Mouse (Mus musculus) stomach, postnatal 0 days (tissue): ENCODE data around the gene Mylk. TPM values are rescaled to one million over a fixed set of nuclear protein-coding genes. Genes with fewer than 3 reads are reported as not detected.
"Not testable (repeated sequence)": the region's sequence is repeated elsewhere in the genome, so short reads cannot be mapped to it uniquely, and the experiment has no call there.

Experiments
- ATAC-seq: fragments of 200-750 bp; cut with Nextera tagmentation; 2 replicates; pipeline ENCODE4 v1.8.0; 2017; ENCODE audit not compliant: low FRiP score, low TSS enrichment
- DNase-seq: peaks from one replicate; pipeline ENCODE4 v3.0.0-alpha.2; 2016; ENCODE audit warnings: low spot score
- H3K27ac ChIP-seq: fragments of 300-500 bp; sonication (generic); replicated peaks from 2 replicates; pipeline ENCODE4 v1.5.1; 2014; ENCODE audit warnings: mild to moderate bottlenecking, control low read depth
- H3K27me3 ChIP-seq: fragments of 300-500 bp; sonication (generic); 2 replicates; pipeline ENCODE4 v1.6.1; 2014; ENCODE audit warnings: low read length; ENCODE audit not compliant: control insufficient read depth, insufficient read depth
- H3K36me3 ChIP-seq: fragments of 300-500 bp; sonication (generic); 2 replicates; pipeline ENCODE4 v1.6.1; 2014; ENCODE audit warnings: low read length, mixed read lengths; ENCODE audit not compliant: control insufficient read depth, insufficient read depth
- H3K4me1 ChIP-seq: fragments of 300-500 bp; sonication (generic); replicated peaks from 2 replicates; pipeline ENCODE4 v1.6.1; 2014; ENCODE audit warnings: antibody characterized with exemption; ENCODE audit not compliant: control insufficient read depth, insufficient read depth
- H3K4me2 ChIP-seq: fragments of 300-500 bp; sonication (generic); replicated peaks from 2 replicates; pipeline ENCODE4 v1.6.1; 2014; ENCODE audit warnings: low read depth, mild to moderate bottlenecking, control low read depth, moderate library complexity
- H3K4me3 ChIP-seq: fragments of 300-500 bp; sonication (generic); 2 replicates; pipeline ENCODE4 v1.5.1; 2014; ENCODE audit warnings: low read depth, low read length, control low read depth
- H3K9ac ChIP-seq: fragments of 300-500 bp; sonication (generic); 2 replicates; pipeline ENCODE4 v1.6.1; 2014; ENCODE audit warnings: mild to moderate bottlenecking, low read length, control low read depth, mixed read lengths
- H3K9me3 ChIP-seq: fragments of 300-500 bp; sonication (generic); 2 replicates; pipeline ENCODE4 v1.6.1; 2016; ENCODE audit warnings: low read length; ENCODE audit not compliant: control insufficient read depth
- CTCF ChIP-seq: IDR thresholded peaks from 2 replicates; pipeline ENCODE4 v1.5.1; 2016; ENCODE audit warnings: antibody characterized with exemption, low read depth, mild to moderate bottlenecking, moderate library complexity
- EP300 ChIP-seq: optimal IDR thresholded peaks from 2 replicates; pipeline ENCODE3; 2016; ENCODE audit warnings: antibody characterized with exemption
- WGBS: fragments of 180-500 bp; shearing (Covaris S2); extraction: QIAGEN DNeasy Blood & Tissue Kit; methylation state at CpG from one replicate; pipeline ENCODE4 v1.1.7; 2014; 5-methylcytosine and 5-hydroxymethylcytosine counted together
- polyA plus RNA-seq: library from polyadenylated mRNA; unstranded; fragments of >200 nt; fragmentation: Nextera tagmentation; extraction: Ambion mirVana; gene quantifications from 2 replicates; pipeline ENCODE4 v1.2.1, GENCODE M21; 2015

Mylk gene
- polyA plus RNA-seq: 480 TPM in 2 replicates

DNA sequence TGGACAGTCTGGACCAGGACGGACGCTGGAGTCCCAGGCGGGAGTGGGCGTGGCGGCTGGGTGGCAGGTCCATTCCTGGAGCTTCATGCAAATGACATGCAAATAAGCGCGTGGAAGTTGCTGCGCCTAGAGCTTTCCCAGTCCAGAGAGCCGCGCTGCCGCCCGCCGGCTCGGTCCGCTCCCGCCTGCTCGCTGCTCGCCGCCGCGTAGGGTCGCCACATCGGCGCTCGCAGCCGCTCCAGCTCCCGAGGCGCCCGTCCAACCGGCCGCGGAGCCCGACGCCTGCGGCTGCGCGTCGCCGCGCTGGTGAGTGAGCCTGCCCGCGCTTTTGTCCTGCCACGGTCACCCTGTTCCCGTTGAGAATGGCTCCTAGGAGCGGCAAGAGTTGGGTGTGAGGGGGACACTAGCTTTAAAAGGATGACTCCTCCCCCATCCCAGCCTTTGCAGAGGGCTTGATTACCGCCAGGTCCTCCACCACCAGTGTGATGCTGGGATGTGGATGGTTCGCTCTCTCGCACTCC lies at the start of gene Mylk:
TSS of gene Mylk (plus strand) at position 146 of the 521 bp plus-strand sequence.
- Histone ChIP-seq H3K4me2 (peak within 1 kb of the TSS; percentile 76), H3K4me1 (no peaks in the 10 kb centered on the region), H3K4me3 (peak within 1 kb of the TSS; percentile 49), H3K36me3 (no peaks in the 10 kb centered on the region), H3K27me3 (no peaks in the 10 kb centered on the region), H3K9me3 (no peaks in the 10 kb centered on the region), H3K9ac (peak within 1 kb of the TSS; percentile 51), H3K27ac (0 out of 2 replicates have a peak within 1 kb of the TSS, but pooled peaks have one; percentile 4)
- DNase-seq (peak; percentile 94), ATAC-seq (peak; percentile 94)
- WGBS: 1% methylated on average over 41 of the region's 48 CpGs
- TF ChIP-seq CTCF: peak; percentile 27; the same call in 1 of the 2 replicates
- TF ChIP-seq EP300: no peak

DNA sequence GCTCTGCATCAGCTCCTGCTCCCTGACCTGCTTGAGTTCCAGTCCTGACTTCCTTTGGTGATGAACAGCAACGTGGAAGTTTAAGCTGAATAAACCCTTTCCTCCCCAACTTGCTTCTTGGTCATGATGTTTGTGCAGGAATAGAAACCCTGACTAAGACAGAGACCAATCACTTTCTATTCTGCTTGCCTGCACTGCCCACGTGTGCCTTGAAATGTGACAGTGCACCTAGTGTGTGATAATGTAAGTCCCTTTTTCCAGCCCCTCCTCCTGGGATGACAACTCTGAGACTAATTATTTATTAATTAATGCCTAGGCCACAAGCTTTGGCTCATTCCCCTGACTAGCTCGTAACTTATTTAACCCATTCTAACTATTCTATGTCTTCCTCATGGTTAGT lies 46.3 kb upstream of the Mylk start:
- not testable (repeated sequence) for H3K27me3 ChIP-seq, H3K4me1 ChIP-seq, DNase-seq, ATAC-seq, H3K27ac ChIP-seq, H3K9ac ChIP-seq, H3K9me3 ChIP-seq, H3K4me3 ChIP-seq, H3K36me3 ChIP-seq, H3K4me2 ChIP-seq
- 73% methylated on average over 3 of the region's 3 CpGs for WGBS

DNA sequence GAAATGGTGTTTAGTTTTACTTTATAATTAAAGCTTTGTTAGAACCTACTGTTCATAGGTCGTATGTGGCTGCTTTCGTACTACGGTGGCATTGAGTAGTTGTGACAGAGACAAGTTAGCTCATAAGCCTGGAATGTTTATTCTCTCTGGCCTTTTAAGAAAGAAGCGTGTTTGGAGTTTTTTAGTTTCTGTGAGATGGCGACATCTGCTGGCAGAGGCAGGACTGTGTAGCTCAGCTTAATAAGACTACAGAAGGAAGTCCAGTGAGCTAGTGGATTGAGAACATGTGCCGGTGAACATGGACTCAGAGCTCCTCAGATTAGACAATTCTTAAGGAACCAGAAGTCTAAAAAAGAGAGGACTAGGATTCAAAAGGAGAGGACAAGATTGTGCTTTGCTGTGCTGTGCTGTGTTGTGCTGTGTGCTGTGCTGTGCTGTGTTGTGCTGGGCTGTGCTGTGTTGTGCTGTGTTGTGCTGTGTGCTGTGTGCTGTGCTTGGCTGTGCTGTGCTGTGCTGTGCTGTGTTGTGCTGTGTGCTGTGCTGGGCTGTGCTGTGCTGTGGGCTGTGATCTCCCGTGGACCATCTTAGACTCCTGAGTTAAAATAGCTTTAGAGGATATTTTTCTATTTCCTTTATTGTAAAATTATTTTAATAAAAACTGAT lies 44.7 kb upstream of the Mylk start:
- Histone ChIP-seq H3K4me2 (no peak overlapping the region), H3K4me1 (no peaks in the 10 kb centered on the region), H3K4me3 (no peak overlapping the region), H3K36me3 (no peaks in the 10 kb centered on the region), H3K9me3 (no peaks in the 10 kb centered on the region), H3K27ac (no peak overlapping the region), H3K9ac (no peak overlapping the region), H3K27me3 (no peaks in the 10 kb centered on the region)
- ATAC-seq (peak; percentile 90), DNase-seq (peak; percentile 85)
- WGBS: 16% methylated on average over 7 of the region's 7 CpGs
- no peak for TF ChIP-seq EP300
- TF ChIP-seq CTCF: peak; percentile 93

DNA sequence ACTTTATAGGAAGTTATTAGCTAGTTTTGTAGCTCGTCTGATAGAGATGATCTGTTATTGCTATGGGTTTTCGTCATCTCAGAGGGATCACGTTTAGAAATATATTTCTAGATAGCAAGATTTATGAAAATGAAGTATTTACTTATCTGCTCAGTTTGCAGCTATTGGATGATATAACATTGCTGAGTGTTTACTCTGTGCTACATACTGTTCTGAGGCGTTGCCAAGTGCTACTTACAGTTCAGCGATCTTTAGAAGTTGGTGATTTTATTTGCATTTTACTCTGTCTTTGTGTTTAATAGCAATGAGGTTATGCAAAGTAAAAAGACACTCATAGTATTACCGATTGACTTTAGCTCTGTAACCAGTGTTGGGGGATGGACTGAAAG lies 44.2 kb upstream of the Mylk start:
- no peak overlapping the region for H3K4me2 ChIP-seq
- no peak overlapping the region for H3K27ac ChIP-seq
- DNase-seq (no peak), ATAC-seq (0 out of 2 replicates have a peak, but pooled peaks have one; percentile 26)
- H3K4me1 ChIP-seq: no peaks in the 10 kb centered on the region
- no peaks in the 10 kb centered on the region for H3K27me3 ChIP-seq
- 49% methylated on average over 6 of the region's 6 CpGs for WGBS
- no peak overlapping the region for H3K4me3 ChIP-seq
- no peaks in the 10 kb centered on the region for H3K9me3 ChIP-seq
- no peak overlapping the region for H3K9ac ChIP-seq
- TF ChIP-seq CTCF (no peak), EP300 (no peak)
- H3K36me3 ChIP-seq: no peaks in the 10 kb centered on the region

DNA sequence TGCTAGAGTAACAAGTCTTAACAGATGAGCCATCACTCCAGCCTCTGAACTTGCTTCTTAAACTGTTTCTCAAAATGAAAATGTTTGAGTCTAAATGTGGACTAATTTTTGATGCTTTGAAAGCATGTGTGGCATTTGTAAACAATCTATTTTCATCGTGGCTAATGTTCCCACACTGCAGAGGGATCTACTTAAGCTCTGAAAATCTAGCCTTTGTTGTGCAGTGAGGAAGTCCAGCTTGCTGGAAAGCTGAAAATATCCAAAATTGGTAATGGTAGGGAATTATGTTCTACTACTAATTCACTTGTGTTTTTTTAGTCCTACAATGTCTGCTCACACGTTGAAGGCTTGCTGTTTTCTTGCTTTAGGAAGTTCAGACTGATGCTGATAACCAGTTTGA lies 39.0 kb upstream of the Mylk start:
- H3K27me3 ChIP-seq: no peaks in the 10 kb centered on the region
- H3K4me1 ChIP-seq: no peaks in the 10 kb centered on the region
- no peaks in the 10 kb centered on the region for H3K9me3 ChIP-seq
- DNase-seq (no peak), ATAC-seq (no peak; the same call in 1 of the 2 replicates)
- no peaks in the 10 kb centered on the region for H3K36me3 ChIP-seq
- H3K9ac ChIP-seq: no peak overlapping the region
- TF ChIP-seq CTCF: no peak
- no peak for TF ChIP-seq EP300
- H3K4me3 ChIP-seq: no peak overlapping the region
- no peak overlapping the region for H3K4me2 ChIP-seq
- WGBS: 43% methylated on average over 2 of the region's 2 CpGs
- H3K27ac ChIP-seq: peak overlapping the region; percentile 88

DNA sequence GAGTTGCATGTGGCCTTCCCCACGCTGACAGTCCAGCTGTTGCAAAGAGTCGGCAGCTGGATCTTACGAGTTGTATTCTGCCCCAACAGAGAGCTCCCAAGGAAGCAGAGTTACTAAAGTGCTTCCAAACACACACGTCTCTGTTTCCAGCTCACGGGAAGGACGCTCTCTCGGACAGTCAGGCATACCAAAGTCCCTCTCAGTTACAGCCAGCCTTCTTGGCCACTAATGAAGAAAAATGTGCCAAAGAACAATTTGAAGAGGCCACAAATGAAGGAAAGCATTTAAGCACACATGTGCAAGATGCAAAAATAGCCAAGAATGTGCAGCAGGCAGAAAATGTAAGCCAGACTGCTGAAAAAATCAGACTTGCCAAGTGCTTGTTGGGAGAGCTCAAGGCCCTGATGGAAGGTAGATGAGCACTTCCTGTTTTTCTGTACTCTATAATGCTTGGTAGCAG lies 38.5 kb upstream of the Mylk start:
- H3K9ac ChIP-seq: no peak overlapping the region
- H3K4me1 ChIP-seq: no peaks in the 10 kb centered on the region
- WGBS: 51% methylated on average over 7 of the region's 7 CpGs
- H3K9me3 ChIP-seq: no peaks in the 10 kb centered on the region
- H3K4me2 ChIP-seq: no peak overlapping the region
- no peaks in the 10 kb centered on the region for H3K36me3 ChIP-seq
- DNase-seq (no peak), ATAC-seq (peak; percentile 56; the same call in 1 of the 2 replicates)
- TF ChIP-seq CTCF (no peak), EP300 (peak; percentile 11)
- H3K4me3 ChIP-seq: no peak overlapping the region
- H3K27me3 ChIP-seq: no peaks in the 10 kb centered on the region
- H3K27ac ChIP-seq: peak overlapping the region; percentile 88
